Mouse (Mus musculus) bone marrow macrophage, adult 2 months (primary cell): ENCODE data around the gene Vsir.

ENCODE experiments used
- CTCF ChIP-seq: IDR thresholded peaks from 2 replicates; pipeline ENCODE4 v1.5.1; 2012; ENCODE audit warnings: low read depth, mild to moderate bottlenecking, low read length, moderate library complexity
- POLR2A ChIP-seq: IDR thresholded peaks from 2 replicates; pipeline ENCODE4 v1.6.1; 2012; ENCODE audit warnings: mild to moderate bottlenecking, low read depth, low read length, borderline replicate concordance

DNA sequence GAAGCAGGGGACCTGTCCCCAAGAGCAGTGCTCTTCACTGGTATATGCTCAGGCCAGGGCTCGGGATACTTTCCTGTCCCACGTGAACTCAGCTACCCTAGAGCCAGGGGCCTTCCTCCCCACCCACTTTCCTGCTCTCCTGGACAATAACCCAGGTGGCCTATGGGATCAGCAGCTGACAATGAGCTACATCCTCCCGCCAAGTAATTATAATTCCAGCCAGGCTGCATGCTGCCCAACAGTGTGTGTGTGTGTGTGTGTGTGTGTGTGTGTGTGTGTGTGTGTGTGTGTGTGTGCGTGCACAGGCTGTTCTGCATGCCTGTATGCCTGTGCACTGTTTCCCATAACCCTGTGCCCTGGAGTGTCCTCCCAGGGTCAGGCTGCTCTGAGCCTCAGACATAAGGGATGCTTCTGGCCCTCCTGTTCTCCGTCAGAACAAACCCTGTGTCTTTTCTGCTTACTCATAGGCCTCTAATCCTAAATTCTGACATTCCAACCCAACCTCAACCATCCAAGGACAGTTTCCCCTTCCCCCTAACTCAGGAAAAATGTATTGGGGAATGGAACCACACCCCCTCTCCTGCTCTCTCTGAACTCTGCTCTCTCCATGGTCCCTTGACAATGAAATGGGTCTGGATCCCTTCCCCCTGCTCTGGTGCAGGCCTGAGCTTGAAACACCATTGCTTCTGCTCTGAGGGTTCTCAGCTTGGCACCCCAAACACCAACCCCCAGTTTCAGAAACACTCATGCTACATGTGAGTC is 6.8 kb downstream of the Vsir start:
- TF ChIP-seq CTCF (no peak), POLR2A (no peak)
